Mouse (Mus musculus): ENCODE measurements around the gene Bach2.

DNA sequence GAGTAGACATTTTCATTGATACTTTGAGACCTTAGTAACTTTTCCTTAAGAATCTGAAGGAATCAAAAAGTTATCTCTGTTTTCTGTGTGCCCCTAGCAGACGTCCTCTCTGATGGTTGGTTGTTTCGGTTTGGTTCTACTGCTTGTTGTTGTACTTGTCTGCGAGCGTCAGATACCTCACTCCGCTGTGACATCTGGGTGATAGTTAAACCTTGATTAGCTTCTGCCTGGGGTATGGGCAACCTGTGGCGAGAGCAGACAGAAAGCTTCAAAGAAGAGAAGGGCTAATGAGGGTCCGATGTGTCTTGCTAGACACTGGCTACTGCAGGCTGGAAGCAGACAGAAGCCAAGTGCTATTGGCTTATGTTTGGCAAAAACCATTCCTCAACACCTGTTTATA, 186.5 kb downstream of the Bach2 start:
- TF ChIP-seq POLR2A (IDR thresholded peaks at IDR 0.05; ENCODE audit: low read depth, low read length) (no peak), CTCF (IDR thresholded peaks at IDR 0.05; ENCODE audit: extremely low read depth, insufficient read depth, insufficient read length, insufficient replicate concordance) (no peak)

Measured in spleen, adult 2 months (tissue).